Mouse (Mus musculus) liver, adult 2 months (tissue): ENCODE measurements around the gene Fgf18. TPM values are rescaled to one million over a fixed set of nuclear protein-coding genes. Genes with fewer than 3 reads are reported as not detected.

ENCODE experiments used
- DNase-seq: peaks from one replicate; pipeline ENCODE4 v3.0.0-alpha.2; 2011; ENCODE audit warnings: low read depth, low spot score; ENCODE audit errors: extremely low read depth
- H3K27ac ChIP-seq: fragments of 200-500 bp; replicated peaks from 2 replicates; pipeline ENCODE4 v1.5.1; 2012; ENCODE audit warnings: low read depth, mild to moderate bottlenecking, control low read depth, inconsistent platforms, low read length; ENCODE audit not compliant: insufficient read depth
- H3K27me3 ChIP-seq: fragments of 200-500 bp; 2 replicates; pipeline ENCODE4 v1.6.1; 2012; ENCODE audit warnings: mild to moderate bottlenecking, moderate library complexity, low read length, inconsistent platforms; ENCODE audit not compliant: control insufficient read depth, insufficient read depth
- H3K36me3 ChIP-seq: fragments of 200-500 bp; 2 replicates; pipeline ENCODE4 v1.6.1; 2012; ENCODE audit warnings: low read length, inconsistent platforms; ENCODE audit not compliant: control insufficient read depth, insufficient read depth
- H3K4me1 ChIP-seq: fragments of 200-500 bp; 2 replicates; pipeline ENCODE4 v1.6.1; 2011; ENCODE audit warnings: low read length; ENCODE audit not compliant: control insufficient read depth, insufficient read depth
- H3K4me3 ChIP-seq: fragments of 200-500 bp; 2 replicates; pipeline ENCODE4 v1.5.1; 2011; ENCODE audit warnings: low read depth, mild to moderate bottlenecking, control low read depth, low read length, moderate library complexity; ENCODE audit not compliant: insufficient read depth
- H3K79me2 ChIP-seq: fragments of 200-500 bp; 2 replicates; pipeline ENCODE4 v1.6.1; 2012; ENCODE audit warnings: inconsistent platforms, mild to moderate bottlenecking, low read length, moderate library complexity; ENCODE audit not compliant: control insufficient read depth, insufficient read depth
- H3K9ac ChIP-seq: fragments of 200-500 bp; 2 replicates; pipeline ENCODE4 v1.6.1; 2012; ENCODE audit warnings: low read depth, mild to moderate bottlenecking, control low read depth, inconsistent platforms, low read length
- CTCF ChIP-seq: fragments of 200-500 bp; IDR thresholded peaks from 2 replicates; pipeline ENCODE4 v1.5.1; 2011; ENCODE audit warnings: low read depth, low read length, control low read depth
- POLR2A ChIP-seq: fragments of 200-500 bp; IDR thresholded peaks from 2 replicates; pipeline ENCODE4 v1.6.1; 2011; ENCODE audit warnings: low read length, control low read depth; ENCODE audit not compliant: insufficient read depth; ENCODE audit errors: extremely low read depth
- WGBS: fragments of 180-500 bp; shearing (Covaris S2); methylation state at CpG from one replicate; pipeline ENCODE4 v1.1.7; 2018; 5-methylcytosine and 5-hydroxymethylcytosine counted together
- polyA plus RNA-seq: library from polyadenylated mRNA; depleted of rRNA; stranded (reverse); fragments of >200 nt; gene quantifications from 2 replicates; pipeline ENCODE4 v1.2.3, GENCODE M21; 2012
- total RNA-seq: library from RNA; depleted of rRNA; stranded (reverse); fragments of >200 nt; gene quantifications from 2 replicates; pipeline ENCODE4 v1.2.3, GENCODE M21; 2014

Fgf18 gene
- total and polyA plus RNA-seq, 2 experiments: not detected

- Histone ChIP-seq H3K27ac (no peak overlapping the region), H3K4me3 (no peak overlapping the region), H3K27me3 (no peaks in the 10 kb centered on the region), H3K36me3 (no peaks in the 10 kb centered on the region), H3K4me1 (no peaks in the 10 kb centered on the region), H3K9ac (no peak overlapping the region), H3K79me2 (no peaks in the 10 kb centered on the region)
- no peak for DNase-seq
- TF ChIP-seq CTCF (no peak), POLR2A (no peak)
- WGBS: 79% methylated on average over 8 of the region's 8 CpGs
Observed at GRCm38 (mm10) chr11:33104911-33105316, 42.3 kb downstream of the Fgf18 start.

- H3K4me1 ChIP-seq: no peaks in the 10 kb centered on the region
- H3K79me2 ChIP-seq: no peaks in the 10 kb centered on the region
- no peak for TF ChIP-seq CTCF
- H3K36me3 ChIP-seq: no peaks in the 10 kb centered on the region
- H3K27me3 ChIP-seq: no peaks in the 10 kb centered on the region
- no peak overlapping the region for H3K9ac ChIP-seq
- no peak overlapping the region for H3K27ac ChIP-seq
- peak; percentile 48 for DNase-seq
- H3K4me3 ChIP-seq: no peak overlapping the region
- 67% methylated on average over 13 of the region's 13 CpGs for WGBS
Observed at GRCm38 (mm10) chr11:33103291-33103943, 43.8 kb downstream of the Fgf18 start.

- Histone ChIP-seq H3K27ac (no peak overlapping the region), H3K79me2 (no peaks in the 10 kb centered on the region), H3K36me3 (no peaks in the 10 kb centered on the region), H3K4me3 (no peak overlapping the region), H3K9ac (no peak overlapping the region), H3K27me3 (no peaks in the 10 kb centered on the region), H3K4me1 (no peaks in the 10 kb centered on the region)
- TF ChIP-seq CTCF: no peak
- TF ChIP-seq POLR2A: no peak
- no peak for DNase-seq
- 28% methylated on average over 10 of the region's 10 CpGs for WGBS
Observed at GRCm38 (mm10) chr11:33100027-33100507, 47.1 kb downstream of the Fgf18 start.

DNA sequence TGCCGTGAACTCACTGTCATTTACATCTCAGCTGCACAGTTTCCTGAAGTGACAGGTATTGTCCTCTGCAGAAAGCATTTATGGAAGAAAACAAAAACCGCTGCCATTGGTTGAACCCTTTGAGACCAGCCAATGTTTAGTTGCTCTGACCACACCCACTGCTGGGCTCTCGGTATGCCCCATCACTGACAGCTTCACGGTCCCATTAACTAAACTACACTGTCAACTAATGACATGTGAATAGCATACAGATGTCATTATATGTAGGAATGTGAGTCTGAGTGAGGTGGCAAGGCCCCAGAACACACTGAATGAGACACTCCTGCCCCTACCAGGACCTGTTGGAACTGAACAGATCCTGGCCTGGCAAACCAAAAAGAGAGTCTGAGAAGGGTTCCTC lies 47.8 kb downstream of the Fgf18 start:
- no peaks in the 10 kb centered on the region for H3K27me3 ChIP-seq
- TF ChIP-seq POLR2A (no peak), CTCF (no peak)
- H3K4me3 ChIP-seq: no peak overlapping the region
- H3K27ac ChIP-seq: no peak overlapping the region
- H3K4me1 ChIP-seq: no peaks in the 10 kb centered on the region
- no peaks in the 10 kb centered on the region for H3K79me2 ChIP-seq
- H3K9ac ChIP-seq: no peak overlapping the region
- H3K36me3 ChIP-seq: no peaks in the 10 kb centered on the region
- 82% methylated on average over 4 of the region's 4 CpGs for WGBS
- DNase-seq: no peak

- Histone ChIP-seq H3K4me3 (no peak overlapping the region), H3K4me1 (no peaks in the 10 kb centered on the region), H3K9ac (no peak overlapping the region), H3K36me3 (no peaks in the 10 kb centered on the region), H3K27me3 (no peaks in the 10 kb centered on the region), H3K27ac (no peak overlapping the region), H3K79me2 (no peaks in the 10 kb centered on the region)
- WGBS: 86% methylated on average over 12 of the region's 12 CpGs
- no peak for DNase-seq
- no peak for TF ChIP-seq POLR2A
- TF ChIP-seq CTCF: no peak
Observed at GRCm38 (mm10) chr11:33098446-33098845, 48.8 kb downstream of the Fgf18 start.

GRCm38 (mm10) chr11:33097855-33098254 lies 49.3 kb downstream of the Fgf18 start:
- Histone ChIP-seq H3K27ac (no peak overlapping the region), H3K27me3 (no peaks in the 10 kb centered on the region), H3K36me3 (no peaks in the 10 kb centered on the region), H3K4me3 (no peak overlapping the region), H3K4me1 (no peaks in the 10 kb centered on the region), H3K79me2 (no peaks in the 10 kb centered on the region), H3K9ac (no peak overlapping the region)
- DNase-seq: peak; percentile 4
- no peak for TF ChIP-seq POLR2A
- TF ChIP-seq CTCF: peak; percentile 76
- 39% methylated on average over 8 of the region's 8 CpGs for WGBS
